Mouse (Mus musculus) megakaryocyte, embryonic 14.5 days (primary cell): ENCODE data around the gene Tmem107. TPM values are rescaled to one million over a fixed set of nuclear protein-coding genes. Genes with fewer than 3 reads are reported as not detected.
A peak's percentile ranks its signal among the peaks of the same experiment; 100 is the strongest.

ENCODE experiments used
- H3K27me3 ChIP-seq: replicated peaks from 2 replicates; pipeline ENCODE3; 2012; ENCODE audit warnings: inconsistent platforms
- H3K36me3 ChIP-seq: replicated peaks from 2 replicates; pipeline ENCODE3; 2012; ENCODE audit warnings: low read length, inconsistent platforms, mixed read lengths
- H3K4me1 ChIP-seq: 2 replicates; pipeline ENCODE4 v1.6.1; 2012; ENCODE audit warnings: inconsistent platforms
- H3K4me3 ChIP-seq: replicated peaks from 2 replicates; pipeline ENCODE3; 2012; ENCODE audit warnings: moderate library complexity, mild to moderate bottlenecking, inconsistent platforms
- H3K9me3 ChIP-seq: 2 replicates; pipeline ENCODE4 v1.6.1; 2012; ENCODE audit warnings: inconsistent platforms
- FLI1 ChIP-seq: IDR thresholded peaks from 2 replicates; pipeline ENCODE4 v1.6.1; 2012; ENCODE audit warnings: low read length, inconsistent platforms, mixed read lengths
- GATA1 ChIP-seq: IDR thresholded peaks from 3 replicates; pipeline ENCODE4 v1.6.1; 2012; ENCODE audit warnings: mixed read lengths, low read length, inconsistent platforms, borderline replicate concordance
- polyA plus RNA-seq: library from polyadenylated mRNA; stranded (reverse); fragments of >175 nt; gene quantifications from 2 replicates; pipeline ENCODE4 v1.2.3, GENCODE M21; 2012; ENCODE audit warnings: low replicate concordance; ENCODE audit not compliant: insufficient read depth

The Tmem107 gene
- polyA plus RNA-seq, 1 experiment, result 40.2 TPM

- no peaks in the 10 kb centered on the region for H3K36me3 ChIP-seq
- H3K9me3 ChIP-seq, result no peaks in the 10 kb centered on the region
- H3K4me3 ChIP-seq, result peak overlapping the region; percentile 99
- TF ChIP-seq FLI1, result no peak
- TF ChIP-seq GATA1, result no peak
- peaks cover 63% of the 10 kb centered on the region for H3K4me1 ChIP-seq
- peaks cover 3% of the 10 kb centered on the region for H3K27me3 ChIP-seq
Measured at GRCm38 (mm10) chr11:69119446-69120155, 49.0 kb downstream of the Tmem107 start.

- no peaks in the 10 kb centered on the region for H3K36me3 ChIP-seq
- H3K4me1 ChIP-seq, result peaks cover 58% of the 10 kb centered on the region
- peaks cover 3% of the 10 kb centered on the region for H3K27me3 ChIP-seq
- peak within 1 kb of the TSS; percentile 99 for H3K4me3 ChIP-seq
- H3K9me3 ChIP-seq, result no peaks in the 10 kb centered on the region
- TF ChIP-seq FLI1 (no peak), GATA1 (no peak)
Measured at GRCm38 (mm10) chr11:69120221-69121000, 49.8 kb downstream of the Tmem107 start, which contains the start of gene Hes7. Gene Hes7, plus strand, starts transcription at chr11:69120404.

- Histone ChIP-seq H3K36me3 (no peaks in the 10 kb centered on the region), H3K27me3 (peaks cover 3% of the 10 kb centered on the region), H3K4me3 (peak overlapping the region; percentile 99), H3K9me3 (no peaks in the 10 kb centered on the region), H3K4me1 (peaks cover 61% of the 10 kb centered on the region)
- TF ChIP-seq GATA1 (no peak), FLI1 (no peak)
Measured at GRCm38 (mm10) chr11:69121001-69121740, 50.6 kb downstream of the Tmem107 start.

GRCm38 (mm10) chr11:69121741-69122335 is 51.2 kb downstream of the Tmem107 start:
- no peak for TF ChIP-seq GATA1
- TF ChIP-seq FLI1, result no peak
- Histone ChIP-seq H3K4me1 (peaks cover 61% of the 10 kb centered on the region), H3K4me3 (peak overlapping the region; percentile 99), H3K36me3 (no peaks in the 10 kb centered on the region), H3K9me3 (no peaks in the 10 kb centered on the region), H3K27me3 (peaks cover 8% of the 10 kb centered on the region)

GRCm38 (mm10) chr11:69122336-69122951 is 51.8 kb downstream of the Tmem107 start, which contains the start of gene 9130213A22Rik:
Gene 9130213A22Rik, minus strand, starts transcription at chr11:69122589.
- H3K27me3 ChIP-seq, result peaks cover 14% of the 10 kb centered on the region
- TF ChIP-seq GATA1 (no peak), FLI1 (no peak)

More at GRCm38 (mm10) chr11:69122336-69122951, 51.8 kb downstream of the Tmem107 start, which contains the start of gene 9130213A22Rik:
- Histone ChIP-seq H3K4me3 (peak within 1 kb of the TSS; percentile 99), H3K9me3 (no peaks in the 10 kb centered on the region), H3K4me1 (peaks cover 61% of the 10 kb centered on the region), H3K36me3 (no peaks in the 10 kb centered on the region)

Other genes starting within 250 kb of the Tmem107 start
- 38.9 and 102 TPM in 2 replicates for gene Ndel1, start 198.9 kb upstream of the Tmem107 start, polyA plus RNA-seq
- not detected in 2 replicates for gene Rnf222, start 182.3 kb upstream of the Tmem107 start, polyA plus RNA-seq
- 56.9 and 116 TPM in 2 replicates for gene Rpl26, start 169.2 kb upstream of the Tmem107 start, polyA plus RNA-seq
- gene Odf4, start 143.7 kb upstream of the Tmem107 start, polyA plus RNA-seq, result not detected in 2 replicates
- not detected in 2 replicates for gene Arhgef15, start 113.3 kb upstream of the Tmem107 start, polyA plus RNA-seq
- 3.0 TPM in 1 of 2 replicates, not detected in the other for gene Slc25a35, start 102.7 kb upstream of the Tmem107 start, polyA plus RNA-seq
- gene Rangrf, start 95.6 kb upstream of the Tmem107 start, polyA plus RNA-seq, result 3.1 and 6.1 TPM in 2 replicates
- gene Pfas, start 62.3 kb upstream of the Tmem107 start, polyA plus RNA-seq, result 1.9 and 5.5 TPM in 2 replicates
- 21.0 and 56.5 TPM in 2 replicates for gene Ctc1, start 54.9 kb upstream of the Tmem107 start, polyA plus RNA-seq
- 41.3 and 65.2 TPM in 2 replicates for gene Aurkb, start 25.2 kb upstream of the Tmem107 start, polyA plus RNA-seq
- gene Borcs6, start 11.1 kb upstream of the Tmem107 start, polyA plus RNA-seq, result 60.9 and 88.1 TPM in 2 replicates
- gene Vamp2, start 17.7 kb downstream of the Tmem107 start, polyA plus RNA-seq, result 61.5 and 159 TPM in 2 replicates
- 42.3 and 83.5 TPM in 2 replicates for gene Per1, start 24.4 kb downstream of the Tmem107 start, polyA plus RNA-seq
- 7.5 and 44.1 TPM in 2 replicates for gene Hes7, start 49.6 kb downstream of the Tmem107 start, polyA plus RNA-seq
- gene 9130213A22Rik, start 51.8 kb downstream of the Tmem107 start, polyA plus RNA-seq, result 1.3 and 13.9 TPM in 2 replicates
- gene Aloxe3, start 55.1 kb downstream of the Tmem107 start, polyA plus RNA-seq, result not detected in 2 replicates
- gene Alox12b, start 86.2 kb downstream of the Tmem107 start, polyA plus RNA-seq, result not detected in 2 replicates
- gene Alox8, start 127.0 kb downstream of the Tmem107 start, polyA plus RNA-seq, result not detected in 2 replicates
- gene Gucy2e, start 166.2 kb downstream of the Tmem107 start, polyA plus RNA-seq, result 0.07 and 0.38 TPM in 2 replicates